Mouse (Mus musculus): ENCODE results near the gene Dnajc22. TPM values are rescaled to one million over a fixed set of nuclear protein-coding genes. Genes with fewer than 3 reads are reported as not detected.

The Dnajc22 gene
- polyA plus RNA-seq, 1 experiment from 2014 or later: 1.0 TPM

DNA sequence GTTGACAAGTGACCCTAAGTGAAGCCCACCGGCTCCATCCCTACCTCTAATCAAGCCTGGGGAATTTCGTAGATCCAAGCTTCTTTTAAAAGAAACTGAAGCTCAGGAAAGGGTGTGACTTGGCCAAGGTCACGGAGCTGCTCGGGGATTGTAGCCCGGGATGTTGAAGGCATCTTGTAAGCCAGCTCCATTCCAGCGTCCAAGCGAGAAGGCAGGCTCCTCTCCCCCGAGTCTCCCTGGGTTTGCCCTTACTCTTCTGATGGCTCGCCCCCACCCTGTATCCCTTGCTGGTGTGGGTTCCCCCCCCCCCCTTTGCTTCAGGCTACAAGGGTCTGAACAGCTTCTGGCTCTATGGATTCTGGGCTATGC is 5.5 kb downstream of the Dnajc22 start:
- 3% methylated on average over 9 of the region's 9 CpGs for WGBS
- H3K27ac ChIP-seq (replicated peaks): no peak overlapping the region
- peak overlapping the region; percentile 49 for H3K4me3 ChIP-seq
- no peak for ATAC-seq (ENCODE audit: extremely low read depth, insufficient number of reproducible peaks, low FRiP score, low TSS enrichment)
- peak overlapping the region; percentile 72 for H3K9ac ChIP-seq
- no peaks in the 10 kb centered on the region for H3K36me3 ChIP-seq
- H3K9me3 ChIP-seq: no peaks in the 10 kb centered on the region
- peak overlapping the region; percentile 77 for H3K4me2 ChIP-seq
- peaks cover 47% of the 10 kb centered on the region for H3K4me1 ChIP-seq
- peaks cover 65% of the 10 kb centered on the region for H3K27me3 ChIP-seq (replicated peaks)

DNA sequence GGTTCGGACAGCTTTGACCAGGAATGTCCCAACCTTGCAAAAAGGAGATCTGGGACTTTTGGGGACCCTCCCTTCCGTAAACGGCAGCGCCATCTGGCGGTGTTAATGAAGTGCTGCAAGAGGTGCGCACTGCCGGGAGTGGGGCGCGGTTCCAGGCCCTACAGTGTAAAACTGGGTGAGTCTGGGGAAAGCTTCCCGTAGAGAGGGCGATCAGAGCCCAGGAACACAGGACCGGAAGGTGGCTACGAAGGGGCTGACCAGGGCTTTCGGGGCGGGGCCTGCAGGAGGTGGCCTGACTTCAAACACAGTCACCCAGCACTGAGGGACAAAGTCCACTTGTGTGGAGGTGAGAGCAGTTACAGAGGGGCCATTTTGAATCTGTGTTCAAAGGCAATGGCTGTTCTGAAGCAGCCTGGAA is 6.2 kb downstream of the Dnajc22 start:
- no peak for ATAC-seq (ENCODE audit: extremely low read depth, insufficient number of reproducible peaks, low FRiP score, low TSS enrichment)
- H3K9ac ChIP-seq: peak overlapping the region; percentile 71

DNA sequence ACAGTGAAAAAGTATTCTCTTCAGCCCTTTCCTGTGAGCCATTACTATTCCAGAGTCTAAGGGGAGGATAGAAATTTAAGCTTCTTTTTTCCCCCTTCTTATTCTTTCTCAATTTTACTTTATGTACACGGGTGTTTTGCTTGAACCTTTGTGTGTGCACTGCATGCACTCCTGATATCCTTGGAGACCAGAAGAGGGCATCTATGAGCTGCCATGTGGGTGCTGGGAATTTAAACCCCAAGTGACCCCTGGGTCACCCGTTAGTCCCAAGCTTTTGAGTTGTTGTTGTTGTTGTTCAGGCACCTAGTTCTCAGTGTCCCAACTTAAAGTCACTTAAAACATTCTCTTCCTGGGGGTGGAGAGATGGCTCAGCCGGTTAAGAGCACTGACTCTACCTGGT is 7.0 kb downstream of the Dnajc22 start:
- ATAC-seq (ENCODE audit: extremely low read depth, insufficient number of reproducible peaks, low FRiP score, low TSS enrichment): no peak
- Histone ChIP-seq H3K27me3 (replicated peaks) (peaks cover 52% of the 10 kb centered on the region), H3K9ac (no peak overlapping the region), H3K9me3 (no peaks in the 10 kb centered on the region), H3K4me1 (peaks cover 36% of the 10 kb centered on the region), H3K4me3 (no peak overlapping the region), H3K36me3 (no peaks in the 10 kb centered on the region), H3K27ac (replicated peaks) (no peak overlapping the region), H3K4me2 (no peak overlapping the region)
- WGBS: 53% methylated on average over 3 of the region's 3 CpGs

More for the DNA sequence above, 6.2 kb downstream of the Dnajc22 start:
- 1% methylated on average over 15 of the region's 15 CpGs for WGBS
- H3K36me3 ChIP-seq: no peaks in the 10 kb centered on the region
- peak overlapping the region; percentile 77 for H3K4me2 ChIP-seq
- peak overlapping the region; percentile 49 for H3K4me3 ChIP-seq
- H3K9me3 ChIP-seq: no peaks in the 10 kb centered on the region
- H3K27me3 ChIP-seq (replicated peaks): peaks cover 60% of the 10 kb centered on the region
- no peak overlapping the region for H3K27ac ChIP-seq (replicated peaks)
- peaks cover 42% of the 10 kb centered on the region for H3K4me1 ChIP-seq

DNA sequence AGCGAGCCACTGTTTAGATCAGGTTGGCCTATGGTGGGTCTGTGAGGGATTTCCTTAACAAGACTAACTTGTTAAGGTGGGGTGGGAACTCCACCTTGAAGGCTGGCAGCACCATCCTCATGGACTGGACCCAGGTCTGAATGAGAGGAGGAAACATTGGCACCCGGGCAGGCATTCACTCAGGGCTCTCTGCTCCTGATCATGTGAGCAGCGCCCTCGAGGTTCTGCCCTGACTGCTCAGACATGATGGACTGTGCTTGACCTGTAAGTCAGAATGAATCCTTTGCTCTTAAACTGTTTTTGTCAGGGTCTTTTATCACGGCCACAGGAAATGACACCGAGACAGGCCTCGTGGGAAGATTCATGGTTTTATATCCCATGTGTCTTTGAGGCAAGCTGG is 12.3 kb downstream of the Dnajc22 start:
- Histone ChIP-seq H3K4me1 (no peaks in the 10 kb centered on the region), H3K27ac (replicated peaks) (no peak overlapping the region), H3K27me3 (replicated peaks) (0 out of 2 replicates have a peak, but pooled peaks cover 4% of the 10 kb centered on the region), H3K9me3 (no peaks in the 10 kb centered on the region), H3K4me3 (no peak overlapping the region), H3K4me2 (no peak overlapping the region), H3K9ac (no peak overlapping the region), H3K36me3 (no peaks in the 10 kb centered on the region)
- WGBS: 62% methylated on average over 7 of the region's 7 CpGs
- ATAC-seq (ENCODE audit: extremely low read depth, insufficient number of reproducible peaks, low FRiP score, low TSS enrichment): no peak

DNA sequence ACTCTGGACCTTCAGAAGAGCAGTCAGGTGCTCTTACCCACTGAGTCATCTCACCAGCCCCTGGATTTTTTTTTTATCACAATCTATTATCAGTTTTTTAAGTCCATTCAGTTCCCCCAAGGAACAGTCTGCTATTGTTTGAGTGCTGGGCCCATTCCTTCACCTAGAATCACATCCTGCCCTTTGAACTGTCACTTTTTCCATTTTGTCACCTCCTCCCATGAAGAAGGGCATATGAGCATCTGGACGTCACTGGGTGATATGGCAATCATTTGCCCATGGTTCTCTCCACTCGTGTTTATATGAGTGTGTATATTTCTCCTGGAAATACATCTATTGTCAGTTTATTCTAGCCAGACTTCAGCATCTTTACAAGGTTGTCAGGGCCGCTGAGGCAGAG is 14.9 kb downstream of the Dnajc22 start:
- no peak for ATAC-seq (ENCODE audit: extremely low read depth, insufficient number of reproducible peaks, low FRiP score, low TSS enrichment)
- Histone ChIP-seq H3K4me2 (no peak overlapping the region), H3K27me3 (replicated peaks) (no peaks in the 10 kb centered on the region), H3K9me3 (no peaks in the 10 kb centered on the region), H3K4me1 (no peaks in the 10 kb centered on the region), H3K9ac (no peak overlapping the region), H3K27ac (replicated peaks) (no peak overlapping the region), H3K4me3 (no peak overlapping the region), H3K36me3 (no peaks in the 10 kb centered on the region)
- 71% methylated on average over 3 of the region's 3 CpGs for WGBS

DNA sequence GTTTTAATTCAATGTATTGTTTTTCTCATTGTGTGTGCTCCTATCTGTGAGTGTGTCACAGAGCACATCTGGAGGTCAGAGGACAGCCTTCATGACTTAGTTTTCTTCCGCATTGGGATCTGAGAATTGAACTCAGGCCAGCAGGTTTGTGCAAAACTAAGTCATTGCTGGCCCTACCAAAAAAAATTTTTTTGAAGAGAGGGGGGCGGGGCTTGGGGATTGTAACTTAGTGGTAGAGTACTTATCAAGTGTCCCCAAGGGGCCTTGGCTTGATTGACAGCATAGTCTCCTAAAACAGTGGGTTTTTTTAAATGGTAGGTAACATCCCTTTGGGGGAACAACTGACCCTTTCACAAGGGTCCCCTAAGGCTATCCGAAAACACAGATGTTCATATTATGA is 18.2 kb downstream of the Dnajc22 start:
- Histone ChIP-seq H3K36me3 (no peaks in the 10 kb centered on the region), H3K9ac (no peak overlapping the region), H3K4me3 (no peak overlapping the region), H3K4me2 (no peak overlapping the region), H3K27me3 (replicated peaks) (no peaks in the 10 kb centered on the region), H3K9me3 (no peaks in the 10 kb centered on the region), H3K27ac (replicated peaks) (0 out of 2 replicates have a peak overlapping the region, but pooled peaks have one; percentile 4), H3K4me1 (0 out of 2 replicates have a peak, but pooled peaks cover 5% of the 10 kb centered on the region)
- 72% methylated on average over 3 of the region's 3 CpGs for WGBS
- ATAC-seq (ENCODE audit: extremely low read depth, insufficient number of reproducible peaks, low FRiP score, low TSS enrichment): no peak

DNA sequence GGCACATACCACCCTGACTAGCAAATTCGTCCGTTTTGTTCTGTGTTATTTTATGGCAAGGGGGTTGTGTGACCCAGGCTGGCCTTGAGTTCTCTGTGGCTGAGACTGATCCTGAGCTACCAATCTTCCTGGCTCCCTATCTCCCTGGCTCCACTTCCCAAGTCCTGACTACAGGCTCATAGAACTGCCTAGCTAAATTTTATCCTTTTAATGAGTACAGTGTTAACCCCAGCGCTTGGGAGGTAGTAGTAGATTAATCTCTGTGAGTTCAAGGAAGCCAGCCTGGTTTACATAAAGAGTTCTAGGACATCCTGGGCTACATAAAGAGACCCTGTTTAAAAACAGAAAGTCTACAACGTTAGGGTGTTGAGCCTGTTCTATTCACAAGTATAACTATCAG is 18.8 kb downstream of the Dnajc22 start:
- ATAC-seq (ENCODE audit: extremely low read depth, insufficient number of reproducible peaks, low FRiP score, low TSS enrichment): no peak
- no peaks in the 10 kb centered on the region for H3K27me3 ChIP-seq (replicated peaks)
- H3K27ac ChIP-seq (replicated peaks): peak overlapping the region; percentile 4; the same call in 1 of the 2 replicates
- H3K9ac ChIP-seq: no peak overlapping the region
- H3K36me3 ChIP-seq: no peaks in the 10 kb centered on the region
- WGBS: 54% methylated on average over 4 of the region's 4 CpGs
- no peak overlapping the region for H3K4me2 ChIP-seq
- 0 out of 2 replicates have a peak, but pooled peaks cover 5% of the 10 kb centered on the region for H3K4me1 ChIP-seq
- no peaks in the 10 kb centered on the region for H3K9me3 ChIP-seq
- H3K4me3 ChIP-seq: no peak overlapping the region

DNA sequence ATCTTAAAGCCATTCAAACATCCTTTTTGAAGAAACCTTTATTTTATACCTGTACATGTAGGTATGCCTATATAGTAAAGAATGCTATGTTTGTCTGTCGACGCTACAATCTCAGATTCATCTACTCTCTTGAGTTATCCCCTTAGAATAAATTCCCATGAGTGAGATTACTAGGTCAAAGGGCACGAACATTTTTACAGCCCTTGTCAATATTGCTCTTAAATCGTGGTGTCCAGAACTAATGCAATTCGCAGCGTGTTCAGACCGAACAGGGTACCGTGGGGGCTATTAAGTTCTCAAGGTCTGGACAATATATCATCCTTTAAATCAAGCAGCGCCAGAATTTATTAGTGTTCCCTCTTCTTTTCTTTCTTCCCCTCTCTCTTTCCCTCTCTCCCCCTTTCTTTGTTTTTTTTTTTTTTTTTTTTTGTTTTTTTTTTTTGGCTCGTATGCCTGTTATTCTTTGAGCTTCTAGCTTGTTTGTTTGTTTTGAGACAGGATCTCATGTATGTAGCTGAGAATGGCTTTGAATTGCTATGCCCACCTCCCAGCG is 19.9 kb downstream of the Dnajc22 start:
- Histone ChIP-seq H3K27ac (replicated peaks) (no peak overlapping the region), H3K4me3 (peak overlapping the region; percentile 3; the same call in 1 of the 2 replicates)
- ATAC-seq (ENCODE audit: extremely low read depth, insufficient number of reproducible peaks, low FRiP score, low TSS enrichment): no peak

DNA sequence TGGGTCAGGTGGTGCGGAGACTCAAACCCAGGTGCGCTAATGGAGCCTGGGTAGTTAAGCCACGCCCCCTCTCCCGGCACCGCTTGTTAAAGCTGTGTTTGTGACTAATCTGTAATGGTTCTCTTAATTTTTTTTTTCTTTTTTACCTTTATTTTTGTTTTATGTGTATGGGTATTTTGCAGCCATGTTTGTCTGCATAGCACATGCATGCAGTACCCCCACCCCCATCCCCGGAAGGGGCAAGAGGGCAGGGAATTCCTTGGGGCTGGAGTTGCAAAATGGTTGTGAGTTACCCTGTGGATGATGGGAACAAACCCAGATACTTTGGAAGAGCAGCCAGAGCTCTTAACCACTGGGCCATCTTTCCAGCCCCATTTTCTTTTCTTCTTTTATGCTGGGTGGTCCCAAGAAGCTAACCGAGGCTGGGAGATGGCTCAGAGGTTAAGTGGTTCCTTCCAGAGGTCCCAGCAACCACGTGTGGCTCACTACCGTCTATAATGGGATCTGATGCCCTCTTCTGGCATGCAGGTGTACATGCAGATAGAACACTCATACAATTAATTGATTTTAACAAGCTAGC is 20.5 kb downstream of the Dnajc22 start:
- Histone ChIP-seq H3K4me2 (peak overlapping the region; percentile 48), H3K27ac (replicated peaks) (no peak overlapping the region), H3K9me3 (no peaks in the 10 kb centered on the region), H3K4me3 (peak overlapping the region; percentile 3; the same call in 1 of the 2 replicates), H3K4me1 (0 out of 2 replicates have a peak, but pooled peaks cover 5% of the 10 kb centered on the region), H3K27me3 (replicated peaks) (no peaks in the 10 kb centered on the region), H3K9ac (no peak overlapping the region), H3K36me3 (no peaks in the 10 kb centered on the region)
- no peak for ATAC-seq (ENCODE audit: extremely low read depth, insufficient number of reproducible peaks, low FRiP score, low TSS enrichment)
- WGBS: 10% methylated on average over 9 of the region's 9 CpGs

More for the DNA sequence above, 19.9 kb downstream of the Dnajc22 start:
- Histone ChIP-seq H3K4me2 (peak overlapping the region; percentile 48), H3K4me1 (0 out of 2 replicates have a peak, but pooled peaks cover 5% of the 10 kb centered on the region), H3K27me3 (replicated peaks) (no peaks in the 10 kb centered on the region), H3K9ac (no peak overlapping the region), H3K9me3 (no peaks in the 10 kb centered on the region), H3K36me3 (no peaks in the 10 kb centered on the region)
- WGBS: 66% methylated on average over 11 of the region's 11 CpGs

DNA sequence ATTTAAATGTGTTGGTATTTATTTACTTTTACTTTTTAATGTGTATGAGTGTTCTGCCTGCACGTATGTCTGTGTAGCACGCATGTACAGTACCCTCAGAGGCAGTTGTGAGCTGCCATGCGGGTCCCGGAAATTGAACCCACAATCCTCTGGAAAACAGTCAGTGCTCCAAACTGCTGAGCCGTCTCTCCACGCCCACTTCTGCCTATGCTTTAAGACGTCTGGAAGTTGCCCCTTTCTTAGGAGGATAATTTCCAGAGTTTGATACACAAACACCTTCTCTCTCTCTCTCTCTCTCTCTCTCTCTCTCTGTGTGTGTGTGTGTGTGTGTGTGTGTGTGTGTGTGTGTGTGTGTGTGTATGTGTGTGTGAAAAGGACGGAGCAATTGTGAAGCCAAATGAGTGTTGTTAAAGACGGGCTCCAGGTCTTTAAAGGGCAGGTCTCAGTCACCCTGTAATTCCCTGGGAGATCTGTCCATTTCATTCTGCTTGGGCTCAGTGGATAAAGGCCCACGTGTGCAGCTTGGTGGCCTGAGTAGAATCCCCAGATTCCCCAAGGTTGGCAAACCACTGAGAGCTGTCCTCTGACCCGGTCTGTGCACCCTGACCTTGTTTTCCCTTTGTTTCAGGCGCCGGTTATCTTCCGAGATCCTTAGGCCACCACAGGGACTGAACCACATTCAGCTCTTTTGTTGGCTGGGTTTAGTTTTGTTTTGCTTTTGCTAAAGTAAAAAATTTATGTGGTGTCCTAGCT is 21.5 kb downstream of the Dnajc22 start:
- H3K4me1 ChIP-seq: 0 out of 2 replicates have a peak, but pooled peaks cover 5% of the 10 kb centered on the region
- WGBS: 62% methylated on average over 14 of the region's 14 CpGs
- no peaks in the 10 kb centered on the region for H3K9me3 ChIP-seq
- no peak overlapping the region for H3K9ac ChIP-seq
- no peak overlapping the region for H3K4me3 ChIP-seq
- no peaks in the 10 kb centered on the region for H3K27me3 ChIP-seq (replicated peaks)
- ATAC-seq (ENCODE audit: extremely low read depth, insufficient number of reproducible peaks, low FRiP score, low TSS enrichment): no peak
- no peak overlapping the region for H3K4me2 ChIP-seq
- peak overlapping the region; percentile 33; the same call in 1 of the 2 replicates for H3K27ac ChIP-seq (replicated peaks)
- H3K36me3 ChIP-seq: no peaks in the 10 kb centered on the region

DNA sequence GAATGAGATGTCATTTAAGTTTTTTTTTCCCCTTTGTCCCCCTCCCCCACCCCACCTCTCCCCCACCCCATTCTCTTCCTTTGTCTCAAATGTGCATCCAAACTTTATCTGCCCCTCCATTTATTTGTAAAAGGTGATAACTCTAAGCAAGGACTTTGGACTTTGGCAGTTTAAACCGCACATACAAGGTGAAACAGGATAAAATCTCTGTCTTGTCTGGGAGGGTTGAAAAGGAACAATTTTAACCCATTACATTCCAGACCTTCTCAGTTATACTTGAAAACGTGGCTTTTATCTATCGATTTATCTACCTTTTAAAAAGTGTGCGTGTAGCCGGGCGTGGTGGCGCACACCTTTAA is 22.1 kb downstream of the Dnajc22 start:
- Histone ChIP-seq H3K36me3 (no peaks in the 10 kb centered on the region), H3K27me3 (replicated peaks) (no peaks in the 10 kb centered on the region), H3K27ac (replicated peaks) (no peak overlapping the region), H3K9ac (no peak overlapping the region), H3K4me1 (0 out of 2 replicates have a peak, but pooled peaks cover 5% of the 10 kb centered on the region), H3K4me3 (no peak overlapping the region), H3K9me3 (no peaks in the 10 kb centered on the region), H3K4me2 (no peak overlapping the region)
- WGBS: 79% methylated on average over 7 of the region's 7 CpGs
- ATAC-seq (ENCODE audit: extremely low read depth, insufficient number of reproducible peaks, low FRiP score, low TSS enrichment): no peak

All from heart, embryonic 13.5 days (tissue).